Mouse (Mus musculus): Measurements from ENCODE around the gene Pde4a.
"Not testable (repeated sequence)": the region's sequence is repeated elsewhere in the genome, so short reads cannot be mapped to it uniquely, and the experiment has no call there.

Gene Pde4a

DNA sequence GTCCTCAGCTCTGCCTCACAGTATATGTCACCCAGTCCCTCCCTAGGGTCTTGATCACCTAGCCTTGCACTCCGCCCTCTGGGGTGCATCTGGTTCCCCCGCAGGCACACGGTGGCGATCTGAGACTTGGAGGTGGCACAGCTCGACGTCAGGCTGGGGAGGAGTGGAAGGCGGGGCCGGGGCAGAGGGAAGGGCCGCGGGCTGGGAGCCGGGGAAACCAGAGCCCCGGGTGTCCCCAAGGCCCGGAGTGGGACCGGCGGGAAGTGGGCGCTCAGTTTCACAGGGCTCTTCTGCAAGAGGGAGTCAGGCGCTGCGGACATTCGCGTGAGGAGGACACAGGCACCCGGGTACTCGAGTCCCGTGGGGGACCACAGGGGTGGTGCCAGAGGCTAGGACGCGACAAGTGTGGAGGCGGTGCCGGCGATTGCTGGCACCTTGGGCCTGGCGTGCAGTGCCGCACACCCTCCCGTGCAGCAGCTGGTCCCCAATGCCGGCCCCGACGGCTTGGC, 18.4 kb downstream of the Pde4a start:
- DNase-seq (ENCODE audit: low spot score) = no peak

DNA sequence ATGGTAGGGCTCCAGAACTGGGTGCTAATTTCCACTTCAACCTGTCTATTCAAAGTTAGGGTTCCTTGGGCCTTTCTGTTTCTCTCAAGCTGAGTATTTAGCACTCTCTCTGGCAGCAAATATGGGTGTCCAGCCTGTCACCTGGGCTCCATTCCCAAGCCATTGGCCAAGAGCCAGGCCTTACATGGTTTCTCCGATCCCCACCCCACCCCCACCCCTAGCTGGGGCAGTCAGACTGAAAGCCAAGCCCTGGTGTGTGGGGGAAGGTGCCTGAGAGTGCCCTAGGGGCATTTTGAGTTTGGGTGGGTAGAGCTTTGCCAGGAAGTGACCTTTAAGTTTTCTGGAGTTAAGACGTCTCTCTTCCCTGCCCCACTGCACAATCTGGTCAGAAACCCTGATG, 19.2 kb downstream of the Pde4a start:
- no peak for DNase-seq (ENCODE audit: low spot score)

DNA sequence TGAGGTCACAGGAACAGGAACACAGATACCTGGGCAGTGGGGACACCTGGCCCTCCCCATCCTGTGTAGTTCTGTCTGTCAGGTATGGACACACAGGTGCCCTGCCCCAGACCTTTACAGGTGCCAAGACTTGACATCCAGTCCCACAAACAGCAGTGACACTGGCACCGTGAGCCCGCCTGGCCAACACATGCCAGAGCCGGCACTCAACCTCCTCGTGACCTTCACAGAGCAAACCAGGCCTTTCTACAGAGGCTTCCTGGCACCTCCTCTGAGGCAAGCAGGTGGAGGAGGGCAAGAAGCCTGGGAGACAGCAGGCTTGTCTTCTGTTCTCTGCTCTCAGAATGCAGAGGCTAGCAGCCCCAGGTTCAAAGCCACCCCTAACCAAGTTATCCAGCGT, 19.9 kb downstream of the Pde4a start:
- no peak for DNase-seq (ENCODE audit: low spot score)

DNA sequence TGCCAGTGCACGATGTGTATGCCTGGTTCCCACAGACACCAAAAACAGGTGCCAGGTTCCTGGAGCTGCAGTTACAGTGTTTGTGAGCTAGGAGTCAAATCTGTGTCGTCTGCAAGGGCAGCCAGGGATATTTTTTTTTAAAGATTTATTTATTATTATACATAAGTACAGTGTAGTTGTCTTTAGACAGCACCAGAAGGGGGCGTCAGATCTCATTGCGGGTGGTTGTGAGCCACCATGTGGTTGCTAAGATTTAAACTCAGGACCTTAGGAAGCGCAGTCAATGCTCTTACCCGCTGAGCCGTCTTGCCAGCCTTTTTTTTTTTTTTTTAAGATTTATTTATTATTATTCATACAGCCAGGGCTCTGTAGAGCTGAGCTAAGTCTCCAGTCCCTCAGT, 24.4 kb downstream of the Pde4a start:
- DNase-seq (ENCODE audit: low spot score) = no peak

DNA sequence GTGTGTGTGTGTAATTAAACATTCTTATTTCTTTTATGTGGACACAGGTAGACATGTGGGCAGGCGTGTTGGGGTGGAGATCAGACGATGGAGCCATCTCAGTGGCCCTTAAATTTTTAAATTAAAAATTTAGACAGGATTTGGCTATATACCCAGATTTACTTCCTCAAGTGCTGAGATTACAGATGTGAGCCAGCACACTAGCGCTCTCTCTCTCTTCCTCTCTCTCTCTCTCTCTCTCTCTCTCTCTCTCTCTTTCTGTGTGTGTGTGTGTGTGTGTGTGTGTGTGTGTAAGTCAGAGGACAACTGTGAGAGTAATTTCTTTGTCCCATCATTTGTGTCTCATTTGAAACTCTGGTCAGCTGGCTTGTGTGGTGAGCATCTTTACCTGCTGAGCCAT, 25.2 kb downstream of the Pde4a start:
- DNase-seq (ENCODE audit: low spot score) = no peak

DNA sequence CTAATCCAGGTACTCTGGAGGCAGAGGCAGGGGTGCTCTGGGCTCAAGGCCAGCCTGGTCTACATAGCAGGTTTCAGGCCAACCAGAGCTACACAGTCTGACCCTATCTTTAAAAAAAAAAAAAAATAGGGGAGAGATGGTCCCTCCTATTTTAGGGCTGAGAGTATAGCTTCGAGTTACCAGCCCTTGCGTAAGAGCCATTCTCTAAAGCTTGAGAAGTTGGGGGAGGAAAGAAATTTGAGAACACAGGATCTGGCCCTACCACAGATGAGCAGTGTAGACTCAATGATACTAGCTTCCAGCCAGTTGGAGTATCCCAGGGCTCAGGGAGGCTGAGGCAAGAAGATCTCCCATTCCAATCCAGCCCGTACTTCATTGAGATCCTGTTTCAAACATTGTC, 28.3 kb downstream of the Pde4a start:
- DNase-seq (ENCODE audit: low spot score) = no peak

DNA sequence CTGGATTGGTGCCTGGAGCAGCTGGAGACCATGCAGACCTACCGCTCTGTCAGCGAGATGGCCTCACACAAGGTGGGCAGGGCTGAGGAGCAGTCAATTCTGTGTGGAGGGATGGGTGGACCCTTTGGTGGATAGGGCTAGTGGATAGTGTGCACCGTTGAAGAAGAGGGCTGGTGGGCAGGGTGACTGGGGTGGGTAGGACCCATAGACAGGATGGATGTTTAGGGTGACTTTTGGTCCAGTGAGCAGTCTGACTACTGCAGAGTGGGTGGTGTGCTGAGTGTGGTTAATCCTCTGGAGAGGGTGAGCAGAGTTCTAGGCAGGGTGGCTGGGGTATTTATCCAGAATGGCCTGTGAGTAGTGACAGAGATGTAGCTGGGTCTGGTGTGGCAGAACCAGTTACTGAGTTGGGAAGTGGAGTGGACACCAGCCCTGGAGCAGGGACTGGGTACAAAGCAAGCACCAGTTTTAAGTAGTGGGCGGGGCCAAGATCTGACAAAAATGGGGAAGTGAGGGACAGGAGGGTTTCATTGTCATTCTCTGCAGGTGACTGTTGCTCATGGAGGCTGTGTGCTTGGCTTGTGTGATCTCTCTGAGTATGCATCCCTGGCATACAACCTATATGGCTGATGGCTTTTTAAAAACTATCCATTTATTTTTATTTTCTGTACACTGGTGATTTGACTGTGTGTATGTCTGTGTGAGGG, 29.4 kb downstream of the Pde4a start:
- no peak for DNase-seq (ENCODE audit: low spot score)

DNA sequence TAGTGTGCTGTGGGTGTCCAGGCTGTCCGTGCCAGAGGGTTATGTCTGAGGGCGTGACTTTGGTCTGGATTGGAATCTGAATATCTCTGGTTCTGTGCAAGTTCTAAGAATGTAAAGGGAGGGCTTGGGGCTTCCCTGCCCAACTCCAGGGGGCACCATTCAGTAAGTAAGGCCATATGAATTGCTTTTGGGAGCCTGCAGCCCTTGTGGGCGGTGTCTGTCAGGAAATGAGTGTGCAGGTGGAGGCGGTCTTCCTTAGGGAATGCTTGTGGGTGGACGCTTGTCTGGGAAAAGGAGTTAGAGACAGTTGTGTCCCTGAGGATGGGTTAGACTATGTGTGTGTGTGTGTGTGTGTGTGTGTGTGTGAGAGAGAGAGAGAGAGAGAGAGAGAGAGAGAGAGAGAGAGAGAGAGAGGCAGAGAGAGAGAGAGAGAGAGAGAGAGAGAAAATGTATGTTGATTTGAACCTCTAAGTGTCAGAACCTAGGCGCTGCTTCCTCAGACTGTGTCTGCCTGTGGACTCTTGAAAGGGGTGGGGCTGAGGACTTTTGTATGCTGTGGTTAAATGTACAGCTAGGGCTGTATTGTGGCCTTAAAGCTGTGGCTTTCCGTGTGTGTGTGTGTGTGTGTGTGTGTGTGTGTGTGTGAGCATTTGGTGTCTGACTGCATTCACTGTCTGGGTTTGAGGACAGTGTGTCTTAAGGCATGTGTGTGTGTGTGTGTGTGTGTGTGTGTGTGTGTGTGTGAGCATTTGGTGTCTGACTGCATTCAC, 30.4 kb downstream of the Pde4a start:
- not testable (repeated sequence) for DNase-seq (ENCODE audit: low spot score)

DNA sequence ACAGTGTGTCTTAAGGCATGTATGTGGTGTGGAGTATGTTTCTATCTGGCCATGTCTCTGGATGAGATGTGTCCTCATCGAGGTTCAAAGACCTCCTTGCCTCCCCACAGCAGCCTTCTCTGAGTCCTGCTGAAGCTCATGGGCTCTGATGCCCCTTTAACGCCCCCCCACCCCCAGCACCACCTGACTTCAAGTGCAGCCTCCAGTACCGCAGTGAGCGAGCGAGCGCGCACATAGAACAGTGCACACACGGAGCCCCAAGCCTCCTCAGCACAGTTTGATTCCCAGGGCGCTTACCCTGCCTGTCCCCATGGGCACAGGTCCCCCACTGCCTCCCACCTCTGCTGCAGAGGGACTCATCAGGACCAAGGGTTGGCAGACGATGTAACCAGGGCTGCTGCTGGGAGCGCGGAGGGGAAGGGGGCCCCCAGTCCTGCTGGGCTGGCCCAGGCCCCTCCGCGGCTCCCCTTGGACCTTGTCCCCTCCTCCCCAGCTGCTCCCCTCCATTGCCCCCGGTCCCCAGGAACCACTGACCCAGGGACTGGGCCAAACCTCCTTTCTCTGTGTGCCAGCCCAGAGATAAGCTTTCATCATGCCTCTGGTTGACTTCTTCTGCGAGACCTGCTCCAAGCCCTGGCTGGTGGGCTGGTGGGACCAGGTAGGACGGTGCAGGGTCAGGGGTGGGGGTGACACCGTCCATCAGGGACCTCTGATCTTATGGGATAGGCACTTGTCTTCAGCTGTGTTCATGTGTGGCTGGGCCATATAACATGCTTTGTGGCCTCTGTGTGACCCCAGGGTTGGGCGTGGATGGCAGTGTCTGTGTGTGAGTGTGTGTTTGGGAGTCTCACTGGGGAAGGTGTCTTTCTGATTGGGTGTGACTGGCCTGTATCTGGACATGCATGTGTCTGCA, 31.3 kb downstream of the Pde4a start:
- no peak for DNase-seq (ENCODE audit: low spot score)

DNA sequence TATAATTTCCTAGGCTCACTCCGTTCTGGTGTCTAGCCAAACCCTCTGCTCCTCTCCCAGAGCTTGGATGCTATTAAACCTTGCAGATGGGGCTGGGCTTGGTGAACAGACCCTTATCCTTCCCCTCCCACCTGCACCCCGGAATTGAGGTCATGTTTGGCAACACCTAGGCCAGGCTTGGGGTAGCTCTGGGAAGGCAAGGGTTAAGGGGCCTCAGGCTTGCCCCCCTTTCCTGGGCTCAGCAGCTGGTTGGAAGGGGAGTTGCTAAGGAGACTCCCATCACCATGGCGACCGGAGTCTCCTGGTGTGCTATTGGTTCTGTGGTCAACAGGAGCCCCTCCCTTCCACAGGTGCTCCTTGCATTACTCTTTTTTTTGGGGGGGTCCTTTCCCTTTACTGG, 32.5 kb downstream of the Pde4a start:
- DNase-seq (ENCODE audit: low spot score) = peak; percentile 73

DNA sequence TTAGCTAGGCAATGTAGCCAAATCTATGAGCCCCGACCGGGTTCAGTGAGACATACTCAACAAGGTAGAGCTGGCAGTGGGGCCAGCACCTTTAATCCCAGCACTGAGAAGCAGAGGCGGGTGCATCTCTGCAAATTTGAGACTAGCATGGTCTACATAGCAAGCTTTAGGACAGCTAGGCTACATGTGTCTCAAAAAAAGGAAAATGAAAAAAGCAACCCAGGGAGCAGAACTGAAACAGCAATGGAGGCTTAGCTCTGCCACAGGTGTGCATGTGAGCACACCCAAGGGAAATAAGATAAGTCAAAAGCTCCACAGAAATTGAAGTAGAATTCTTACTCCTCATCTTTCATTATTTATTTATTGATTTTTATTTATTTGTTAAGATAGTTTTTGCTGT, 33.4 kb downstream of the Pde4a start:
- DNase-seq (ENCODE audit: low spot score) = no peak

DNA sequence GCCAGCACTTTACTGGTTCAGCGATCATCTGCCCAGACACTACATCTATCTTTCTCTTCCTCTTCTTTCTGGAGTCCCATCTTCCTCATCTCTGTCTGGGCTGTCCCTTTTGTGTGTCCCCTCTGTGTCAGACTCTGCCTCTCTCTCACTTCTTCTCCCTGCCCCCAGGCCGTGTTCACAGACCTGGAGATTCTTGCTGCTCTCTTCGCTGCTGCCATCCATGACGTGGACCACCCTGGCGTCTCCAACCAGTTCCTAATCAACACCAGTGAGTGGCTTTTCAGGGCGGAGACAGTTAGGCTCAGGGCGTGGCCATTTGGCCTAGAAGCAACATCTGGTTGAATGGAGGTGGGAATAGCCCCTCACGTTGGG, 38.6 kb downstream of the Pde4a start:
- DNase-seq (ENCODE audit: low spot score) = no peak

DNA sequence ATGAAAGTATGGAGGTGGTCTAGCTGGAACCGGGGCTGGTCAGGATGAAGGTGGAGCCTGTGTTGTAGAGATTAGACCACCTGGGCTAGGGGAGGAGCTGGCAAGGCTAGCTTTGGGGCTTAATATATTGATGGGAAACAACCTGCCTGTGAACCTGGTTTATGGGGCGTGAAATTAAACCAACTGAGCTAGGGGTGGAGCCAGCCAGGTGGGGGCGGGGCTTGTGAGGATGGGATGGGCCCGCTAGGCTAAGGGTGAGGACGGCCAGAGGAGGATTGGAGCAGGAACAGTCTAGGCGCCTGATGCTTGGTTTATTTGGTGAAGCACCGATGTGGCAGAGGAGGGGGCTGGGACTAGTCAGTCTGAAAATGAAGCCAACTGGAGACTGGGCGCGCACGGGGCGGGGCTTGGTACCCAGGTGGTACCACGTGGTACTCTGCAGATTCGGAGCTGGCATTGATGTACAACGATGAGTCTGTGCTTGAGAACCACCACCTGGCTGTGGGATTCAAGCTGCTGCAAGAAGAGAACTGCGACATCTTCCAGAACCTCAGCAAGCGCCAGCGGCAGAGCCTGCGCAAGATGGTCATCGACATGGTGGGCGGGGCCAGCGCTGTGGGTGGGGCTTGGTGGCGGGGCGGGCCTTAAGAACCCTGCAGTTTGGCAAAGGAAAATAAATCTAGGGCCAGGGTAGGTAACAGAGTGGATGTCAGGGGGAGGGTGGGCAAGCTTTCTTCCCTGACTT, 39.2 kb downstream of the Pde4a start:
- no peak for DNase-seq (ENCODE audit: low spot score)

DNA sequence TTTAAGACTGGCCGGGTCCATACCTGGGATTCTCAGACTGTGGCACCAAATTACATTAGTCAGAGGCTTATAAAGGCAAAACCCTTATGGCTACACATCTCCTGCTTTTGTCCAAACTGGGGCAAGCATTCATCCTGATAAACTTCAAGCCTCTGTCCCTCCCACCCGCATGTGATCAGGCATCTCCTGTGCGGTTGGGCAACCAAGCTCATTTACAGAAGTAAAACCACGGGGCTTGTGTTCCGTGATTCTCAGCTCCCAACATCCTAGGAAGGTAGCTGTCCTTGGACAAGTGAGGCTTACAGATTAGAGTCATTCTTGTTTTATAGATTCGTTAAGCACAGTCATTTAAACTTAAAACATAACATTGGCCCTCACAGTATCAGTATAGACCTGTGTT, 41.3 kb downstream of the Pde4a start:
- no peak for DNase-seq (ENCODE audit: low spot score)

DNA sequence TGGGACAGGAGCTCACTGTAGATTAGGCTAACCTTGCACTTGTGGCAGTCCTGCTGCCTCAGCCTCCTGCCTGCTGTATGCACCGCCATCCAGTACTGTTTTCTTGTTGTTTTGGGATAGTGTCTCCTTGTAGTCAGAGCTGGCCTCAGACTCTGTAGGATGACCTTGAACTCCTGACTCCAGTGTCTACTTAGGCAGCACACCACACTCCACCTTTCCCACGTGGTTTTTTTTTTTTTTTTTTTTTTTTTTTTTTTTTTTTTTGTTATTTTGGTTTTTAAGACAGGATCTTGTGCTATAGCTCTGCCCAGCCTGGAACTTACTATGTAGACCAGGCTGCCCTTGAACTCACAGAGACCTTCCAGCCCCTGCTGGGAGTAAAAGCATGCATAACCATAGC, 43.1 kb downstream of the Pde4a start:
- DNase-seq (ENCODE audit: low spot score) = no peak

DNA sequence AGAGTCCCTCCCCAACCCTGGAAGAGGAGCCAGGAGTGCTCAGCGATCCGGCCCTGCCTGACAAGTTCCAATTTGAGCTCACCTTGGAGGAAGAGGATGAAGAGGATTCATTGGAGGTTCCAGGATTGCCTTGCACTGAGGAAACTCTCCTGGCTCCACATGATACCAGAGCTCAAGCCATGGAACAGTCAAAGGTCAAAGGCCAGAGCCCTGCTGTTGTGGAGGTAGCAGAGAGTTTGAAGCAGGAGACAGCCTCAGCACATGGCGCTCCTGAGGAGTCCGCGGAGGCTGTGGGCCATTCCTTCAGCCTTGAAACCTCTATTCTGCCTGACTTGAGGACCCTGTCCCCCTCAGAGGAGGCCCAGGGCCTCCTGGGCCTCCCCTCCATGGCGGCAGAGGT, 45.3 kb downstream of the Pde4a start:
- DNase-seq (ENCODE audit: low spot score) = no peak

DNA sequence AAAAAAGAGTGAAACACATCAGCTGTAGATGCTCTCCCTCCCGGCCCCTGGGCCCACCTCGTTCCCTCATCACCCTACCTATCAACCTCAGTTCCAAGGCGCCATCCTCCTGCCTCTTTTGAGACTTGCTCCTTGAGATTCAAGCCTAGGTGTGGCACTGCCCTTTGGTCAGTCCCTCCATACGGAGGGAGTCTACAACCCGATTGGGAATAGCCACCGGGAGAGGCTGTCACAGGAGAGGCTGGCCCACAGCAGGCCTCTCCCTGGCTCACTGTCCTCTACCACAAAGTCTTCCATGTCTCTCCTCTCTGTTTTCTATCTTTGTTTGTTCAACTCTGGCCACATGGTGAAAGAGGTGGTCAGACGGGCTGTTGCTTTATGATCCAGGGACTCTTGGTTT, 46.1 kb downstream of the Pde4a start:
- DNase-seq (ENCODE audit: low spot score) = no peak

DNA sequence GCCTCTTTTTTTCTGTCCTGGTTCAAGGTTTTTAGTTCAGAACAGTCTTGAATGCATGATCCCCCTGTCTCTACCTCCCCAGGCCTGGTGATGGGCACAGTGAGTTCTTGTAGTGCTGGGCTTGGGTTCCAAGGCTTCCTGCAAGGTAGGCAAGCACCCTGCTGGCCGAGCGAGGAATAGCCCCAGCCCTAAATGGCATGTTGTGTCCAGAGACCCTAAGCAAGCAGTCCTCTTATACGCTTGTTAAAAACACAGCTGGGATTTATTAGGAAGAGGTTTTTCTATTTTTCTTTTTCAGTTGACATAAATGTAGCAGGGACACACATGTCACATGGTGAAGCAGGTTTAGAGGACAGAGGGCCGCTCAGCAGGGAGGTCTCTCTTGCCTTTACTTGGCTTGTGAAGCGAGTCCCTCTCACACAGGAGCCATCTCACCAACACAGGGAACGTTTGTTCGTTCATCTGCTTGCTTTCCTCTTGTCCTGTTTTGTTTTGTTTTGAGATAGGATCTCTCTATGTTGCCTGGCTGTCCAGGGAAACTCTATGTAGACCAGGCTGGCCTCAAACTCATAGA, 48.2 kb downstream of the Pde4a start:
- DNase-seq (ENCODE audit: low spot score) = no peak

DNA sequence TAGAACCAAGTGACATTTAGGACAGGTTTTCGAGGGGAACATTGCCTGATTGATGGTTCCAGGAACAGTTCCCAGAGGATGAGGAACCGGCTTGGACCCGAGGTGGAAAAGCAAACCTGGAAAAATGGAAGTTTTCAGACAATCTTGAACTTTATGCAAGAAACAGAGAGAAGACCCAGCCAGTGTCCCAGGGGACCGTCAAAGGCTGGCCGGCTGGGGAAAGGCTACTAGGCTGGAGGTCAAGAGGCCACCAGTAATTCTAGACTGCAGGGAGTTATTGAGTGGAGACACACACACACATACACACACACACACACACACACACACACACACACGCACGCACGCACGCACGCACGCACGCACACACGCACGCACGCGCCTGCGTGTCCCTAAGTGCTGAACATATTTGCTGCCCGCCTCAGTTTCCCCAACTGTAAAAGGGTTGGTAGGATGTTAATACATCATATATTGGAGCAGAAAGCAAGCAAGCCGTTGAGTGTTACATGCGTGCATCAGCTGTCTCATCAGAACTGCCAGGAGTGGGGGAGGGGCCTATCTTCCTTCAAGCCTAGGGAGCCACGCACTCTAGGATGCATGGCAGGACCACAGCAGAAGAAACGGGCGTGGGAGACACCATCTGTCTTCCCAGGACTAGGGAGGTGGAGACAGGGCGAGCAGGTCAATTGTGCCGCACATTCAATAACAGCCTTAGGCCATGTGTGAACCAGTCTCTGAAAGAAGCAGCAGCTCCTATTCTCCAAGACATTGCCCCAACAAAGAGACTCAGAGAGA, 50.7 kb downstream of the Pde4a start:
- no peak for DNase-seq (ENCODE audit: low spot score)

DNA sequence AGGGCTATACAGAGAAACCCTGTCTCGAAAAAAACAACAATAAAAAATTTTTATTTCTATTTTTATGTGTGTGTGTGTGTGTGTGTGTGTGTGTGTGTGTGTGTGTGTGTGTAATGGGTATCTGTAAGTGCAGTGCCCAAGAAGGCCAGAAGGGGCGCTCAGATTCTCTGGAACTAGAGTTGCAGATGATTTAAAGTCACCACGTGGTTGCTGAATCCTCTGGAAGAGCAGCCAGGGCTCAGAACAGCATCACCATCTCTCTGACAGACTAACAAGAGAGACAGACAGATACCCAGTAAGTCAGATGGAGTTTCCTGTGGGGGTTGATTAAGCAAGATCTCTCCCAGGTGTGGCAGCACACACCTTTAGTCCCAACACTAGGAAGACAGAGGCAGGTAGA, 54.3 kb downstream of the Pde4a start:
- DNase-seq (ENCODE audit: low spot score) = no peak

All from left cerebral cortex, adult 11 months (tissue).